Mouse (Mus musculus) retina, postnatal 1 day (tissue): Measurements from ENCODE around the gene Olfr345.

Experiments used
- DNase-seq: peaks from one replicate; pipeline ENCODE4 v3.0.0-alpha.2; 2012

Gene Olfr345

GRCm38 (mm10) chr2:36639741-36640140, at the start of gene Olfr345:
Gene Olfr345 (plus strand): TSS chr2:36640041.
- no peak for DNase-seq

GRCm38 (mm10) chr2:36685488-36685887, 45.6 kb downstream of the Olfr345 start, which contains the start of gene Olfr346:
Gene Olfr346 (plus strand): TSS chr2:36685788.
- no peak for DNase-seq
